In genomic region chr11:88028193-88028684, GRCm38 (mm10) we compare ENCODE assay signal across 13 mouse cellular contexts. TPM values are rescaled to one million over a fixed set of nuclear protein-coding genes. Genes with fewer than 3 reads are reported as not detected.
DNase-seq lines count a peak whose midpoint lies in the region; ATAC-seq lines count a peak whose summit lies in the region.
"Had no signal": no experiment of that assay in that cellular context is flagged by ENCODE, and none has a peak within 500 bp of the region (broad histone marks: within the 10 kb centered on the region; RNA-seq: fewer than 3 reads in every experiment).

No protein-coding gene starts in this region.

- H3K4me2 ChIP-seq in heart, embryonic 16.5 days (ENCODE audit: low read depth, low read length), result 0 out of 2 replicates have a peak overlapping the region, but pooled peaks have one; percentile 21

- no peak overlapping the region for H3K4me3 ChIP-seq in heart, embryonic 16.5 days (ENCODE audit: low read length)
- H3K4me3 ChIP-seq in forebrain, embryonic 10.5 days, result peak overlapping the region; percentile 16; the same call in 1 of the 2 replicates
- H3K4me3 ChIP-seq: heart, adult 2 months; megakaryocyte, embryonic 14.5 days had no signal

- DNase-seq in heart, postnatal 25 days (ENCODE audit: low spot score), result no peak
- peak; percentile 49 for DNase-seq in forebrain, embryonic 10.5 days (ENCODE audit: extremely low spot score, low spot score)
- peak; percentile 24 to 42 for DNase-seq in layer of hippocampus, postnatal 36 days
- peak; percentile 32 for DNase-seq in right cerebral cortex, postnatal 14 days
- DNase-seq in natural killer cell, adult 2 months (ENCODE audit: low spot score in 2 of 2), result no peak
- DNase-seq in thymus, adult 18-20 months, result no peak
- DNase-seq: adrenal gland, postnatal 36 days; spleen, adult 18-20 months had no signal

- H3K36me3 ChIP-seq in heart, embryonic 16.5 days (ENCODE audit: control insufficient read depth, insufficient read depth), result no peaks in the 10 kb centered on the region
- H3K36me3 ChIP-seq in forebrain, embryonic 10.5 days (replicated peaks), result no peaks in the 10 kb centered on the region

- H3K27me3 ChIP-seq in heart, embryonic 16.5 days (ENCODE audit: control insufficient read depth, insufficient read depth, low read length), result no peaks in the 10 kb centered on the region
- H3K27me3 ChIP-seq in forebrain, embryonic 10.5 days (ENCODE audit: poor library complexity, severe bottlenecking), result no peaks in the 10 kb centered on the region

- peaks cover 6% of the 10 kb centered on the region for H3K4me1 ChIP-seq in heart, embryonic 16.5 days (ENCODE audit: control insufficient read depth, insufficient read depth, low read length)
- peaks cover 26% of the 10 kb centered on the region for H3K4me1 ChIP-seq in forebrain, embryonic 10.5 days
- H3K4me1 ChIP-seq: megakaryocyte, embryonic 14.5 days had no signal

- intact Hi-C loops in heart, postnatal 25 days (cut with DNase I), result no loop called here

- no peak overlapping the region for H3K9ac ChIP-seq in heart, embryonic 16.5 days (ENCODE audit: low read length)

- no peaks in the 10 kb centered on the region for H3K9me3 ChIP-seq in heart, embryonic 16.5 days (replicated peaks; ENCODE audit: control insufficient read depth, low read length)
- H3K9me3 ChIP-seq in forebrain, embryonic 10.5 days, result no peaks in the 10 kb centered on the region
- H3K9me3 ChIP-seq: megakaryocyte, embryonic 14.5 days had no signal

- ATAC-seq in heart, embryonic 16.5 days (replicated peaks; ENCODE audit: extremely low read depth, insufficient read depth, low FRiP score), result no peak
- no peak for ATAC-seq in cerebellum, adult (ENCODE audit: insufficient number of reproducible peaks, low FRiP score, low TSS enrichment)
- ATAC-seq: CD4-positive, CD25-positive, alpha-beta regulatory T cell, adult 4 months had no signal

- WGBS in heart, embryonic 16.5 days, result 20% methylated on average over 16 of the region's 16 CpGs
- WGBS in forebrain, embryonic 10.5 days, result 10% methylated on average over 16 of the region's 16 CpGs

- no peak overlapping the region for H3K27ac ChIP-seq in heart, embryonic 16.5 days (ENCODE audit: low read length)
- H3K27ac ChIP-seq in forebrain, embryonic 10.5 days, result peak overlapping the region; percentile 85
- H3K27ac ChIP-seq: heart, adult 2 months had no signal

RNA-seq across cellular contexts. Expression of gene Srsf1, which starts 18.9 kb away (rescaled TPM):
- polyA plus RNA-seq in heart, embryonic 16.5 days (2015; fragmentation: Nextera tagmentation; extraction: Ambion mirVana), result 158 and 185 TPM in 2 replicates
- total RNA-seq in heart, postnatal 25 days (2021), result 100 to 1,000 TPM in 1 of 2 experiments, 10 to 100 TPM in 1; 95.4 to 116 TPM
- 404 and 428 TPM in 2 replicates for polyA plus RNA-seq in forebrain, embryonic 10.5 days (2016; fragmentation: Nextera tagmentation; extraction: Ambion mirVana)
- total RNA-seq in layer of hippocampus, postnatal 36 days (2021), result 100 to 1,000 TPM; 232 to 248 TPM

RNA-seq across cellular contexts. Expression of gene Vezf1, which starts 39.8 kb away (rescaled TPM):
- polyA plus RNA-seq in heart, embryonic 16.5 days (2015; fragmentation: Nextera tagmentation; extraction: Ambion mirVana), result 22.3 and 24.3 TPM in 2 replicates
- 10 to 100 TPM; 40.7 to 45.3 TPM for total RNA-seq in heart, postnatal 25 days (2021)
- 61.6 and 62.6 TPM in 2 replicates for polyA plus RNA-seq in forebrain, embryonic 10.5 days (2016; fragmentation: Nextera tagmentation; extraction: Ambion mirVana)
- total RNA-seq in layer of hippocampus, postnatal 36 days (2021), result 10 to 100 TPM; 20.2 to 22.6 TPM

RNA-seq across cellular contexts. Expression of gene Dynll2, which starts 40.9 kb away (rescaled TPM):
- polyA plus RNA-seq in heart, embryonic 16.5 days (2015; fragmentation: Nextera tagmentation; extraction: Ambion mirVana), result 23.5 and 25.6 TPM in 2 replicates
- 100 to 1,000 TPM; 350 to 375 TPM for total RNA-seq in heart, postnatal 25 days (2021)
- 24.8 and 25.9 TPM in 2 replicates for polyA plus RNA-seq in forebrain, embryonic 10.5 days (2016; fragmentation: Nextera tagmentation; extraction: Ambion mirVana)
- 100 to 1,000 TPM; 446 to 473 TPM for total RNA-seq in layer of hippocampus, postnatal 36 days (2021)

Comparison
In these comparisons a context has a peak if more than half of its experiments do, and no peak if none do; other contexts are left out.
1. DNase-seq: peak in forebrain, embryonic 10.5 days (single experiment), layer of hippocampus, postnatal 36 days (2 of 2) and right cerebral cortex, postnatal 14 days (single experiment); none in heart, postnatal 25 days (single experiment), natural killer cell, adult 2 months (0 of 2) and thymus, adult 18-20 months (0 of 2).